Mouse (Mus musculus): ENCODE measurements at regions not wholly inside any gene's neighbourhood (a gene's known extent, or its start where the extent isn't known, plus 50 kb on each side); places are given as distances from the start of the nearest gene placed in this dataset.
A peak's percentile ranks its signal among the peaks of the same experiment; 100 is the strongest.

DNA sequence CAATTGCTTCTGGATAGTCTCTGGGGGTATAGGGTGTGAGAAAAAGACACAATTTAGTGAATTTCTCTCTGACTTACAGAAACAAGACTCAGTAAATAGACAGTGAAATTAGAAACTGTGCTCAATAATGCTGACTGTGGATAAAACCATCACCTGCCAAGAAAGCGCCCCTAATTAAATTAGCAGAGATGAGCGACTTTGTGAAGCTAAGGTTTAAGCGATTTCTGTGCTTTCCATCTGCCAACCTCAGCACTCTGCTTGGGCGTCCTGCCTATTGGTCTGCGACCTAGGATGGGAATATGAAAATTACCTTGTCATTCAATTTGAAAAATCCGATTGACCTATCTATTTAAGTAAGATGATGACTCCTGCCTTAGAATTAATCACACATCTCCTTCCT is 570.5 kb downstream of the Lmo7 start:
- Histone ChIP-seq H3K36me3 (no peaks in the 10 kb centered on the region), H3K4me1 (0 out of 2 replicates have a peak, but pooled peaks cover 3% of the 10 kb centered on the region), H3K4me2 (replicated peaks) (no peak overlapping the region), H3K9me3 (no peaks in the 10 kb centered on the region), H3K27me3 (no peaks in the 10 kb centered on the region), H3K4me3 (no peak overlapping the region), H3K9ac (replicated peaks) (no peak overlapping the region), H3K27ac (replicated peaks) (no peak overlapping the region)
- whole genome bisulfite sequencing: 61% methylated on average over 6 of the region's 6 CpGs
- no peak for ATAC-seq (replicated peaks)

DNA sequence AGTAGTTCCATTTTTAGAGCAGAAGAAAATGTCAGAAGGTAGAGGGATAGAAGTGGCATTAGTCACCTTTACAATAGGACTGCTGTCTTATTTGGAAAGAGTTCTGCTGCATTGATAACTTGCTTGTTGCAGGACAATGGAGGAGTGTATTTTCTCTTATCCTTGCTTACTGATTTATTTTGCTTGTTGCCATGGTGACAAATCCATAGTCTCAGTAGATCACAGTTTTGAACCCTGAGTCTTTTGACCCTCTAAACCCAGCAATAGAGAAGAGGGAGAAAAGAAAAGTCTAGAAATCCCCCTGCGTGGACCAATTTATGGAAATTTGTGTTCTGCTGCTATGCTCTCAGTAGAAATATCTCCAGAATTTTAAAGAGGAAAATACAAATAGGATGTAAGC is 561.6 kb downstream of the Lmo7 start:
- Histone ChIP-seq H3K27ac (replicated peaks) (no peak overlapping the region), H3K9ac (replicated peaks) (no peak overlapping the region), H3K27me3 (no peaks in the 10 kb centered on the region), H3K4me1 (no peaks in the 10 kb centered on the region), H3K36me3 (no peaks in the 10 kb centered on the region), H3K4me3 (no peak overlapping the region), H3K9me3 (no peaks in the 10 kb centered on the region), H3K4me2 (replicated peaks) (no peak overlapping the region)
- 14% methylated on average over 1 of the region's 1 CpGs for WGBS
- no peak for ATAC-seq (replicated peaks)

DNA sequence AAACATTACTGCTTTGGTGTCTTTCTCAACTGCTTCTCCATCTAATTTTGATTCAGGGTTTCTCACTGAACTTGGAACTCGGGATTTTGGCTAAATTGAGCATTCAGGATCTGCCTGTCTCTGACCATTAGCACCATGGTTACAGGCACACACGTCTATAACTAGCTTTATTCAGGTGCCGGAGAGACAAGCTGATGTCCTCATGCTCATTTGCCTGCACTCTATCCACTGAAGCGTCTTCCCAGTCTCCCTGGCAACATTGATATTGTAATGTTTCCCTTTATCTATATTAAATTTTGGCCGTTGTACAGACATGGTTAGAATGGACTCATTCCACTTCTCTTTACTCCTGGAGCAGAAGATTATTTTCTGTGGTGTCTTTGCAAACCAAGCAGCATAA is 520.3 kb downstream of the Lmo7 start:
- ATAC-seq (replicated peaks): no peak

DNA sequence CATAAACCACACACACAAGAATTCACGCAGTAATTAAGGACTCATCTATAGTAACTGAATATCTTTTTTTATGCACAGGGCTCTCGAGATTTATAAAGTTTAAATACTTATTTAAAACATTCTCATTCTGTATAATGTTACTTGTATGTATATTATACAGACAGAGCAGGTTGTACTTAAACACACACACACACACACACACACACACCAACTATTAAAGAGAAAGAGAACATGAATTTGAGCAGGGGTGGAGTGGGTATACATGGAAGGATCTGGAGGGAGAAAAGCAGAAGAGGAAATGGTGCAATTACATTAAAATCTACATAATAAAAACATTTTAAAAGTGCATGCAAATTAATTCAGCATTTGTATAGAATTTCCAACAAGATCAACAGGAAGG is 518.8 kb downstream of the Lmo7 start:
- 58% methylated on average over 2 of the region's 2 CpGs for WGBS
- no peak overlapping the region for H3K4me2 ChIP-seq (replicated peaks)
- no peak; the same call in 1 of the 2 replicates for ATAC-seq (replicated peaks)

More for the DNA sequence above, 520.3 kb downstream of the Lmo7 start:
- no peak overlapping the region for H3K4me3 ChIP-seq
- no peak overlapping the region for H3K9ac ChIP-seq (replicated peaks)
- H3K4me1 ChIP-seq: peaks cover 28% of the 10 kb centered on the region
- H3K9me3 ChIP-seq: no peaks in the 10 kb centered on the region
- no peak overlapping the region for H3K4me2 ChIP-seq (replicated peaks)
- H3K36me3 ChIP-seq: no peaks in the 10 kb centered on the region
- no peak overlapping the region for H3K27ac ChIP-seq (replicated peaks)
- 27% methylated on average over 5 of the region's 5 CpGs for WGBS
- H3K27me3 ChIP-seq: no peaks in the 10 kb centered on the region

DNA sequence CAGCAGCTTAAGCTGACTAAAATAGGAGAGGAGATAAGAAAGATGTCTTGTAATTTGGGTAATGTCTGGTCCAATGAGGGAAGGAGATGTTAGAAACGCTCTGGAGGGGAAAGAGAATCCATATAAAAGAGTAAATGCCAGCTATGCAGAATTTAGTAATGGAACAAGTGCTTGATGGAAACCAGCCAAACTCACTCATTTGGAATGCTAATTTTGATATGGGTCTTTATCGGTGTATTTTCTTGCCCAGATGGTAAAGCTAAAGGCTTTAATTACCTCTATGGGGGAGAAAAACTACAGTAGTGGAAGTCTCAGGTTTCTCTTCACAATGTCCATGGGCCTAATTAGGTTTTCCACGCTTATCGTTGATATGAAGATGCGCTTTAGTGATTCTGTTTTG is 518.3 kb downstream of the Lmo7 start:
- H3K9me3 ChIP-seq: no peaks in the 10 kb centered on the region
- WGBS: 14% methylated on average over 5 of the region's 5 CpGs
- no peak overlapping the region for H3K4me2 ChIP-seq (replicated peaks)
- H3K27me3 ChIP-seq: no peaks in the 10 kb centered on the region
- no peak overlapping the region for H3K4me3 ChIP-seq
- ATAC-seq (replicated peaks): peak; percentile 51
- H3K9ac ChIP-seq (replicated peaks): no peak overlapping the region
- no peaks in the 10 kb centered on the region for H3K36me3 ChIP-seq
- peaks cover 28% of the 10 kb centered on the region for H3K4me1 ChIP-seq
- H3K27ac ChIP-seq (replicated peaks): 0 out of 2 replicates have a peak overlapping the region, but pooled peaks have one; percentile 27

More for the DNA sequence above, 518.8 kb downstream of the Lmo7 start:
- H3K4me3 ChIP-seq: no peak overlapping the region
- H3K27me3 ChIP-seq: no peaks in the 10 kb centered on the region
- H3K27ac ChIP-seq (replicated peaks): no peak overlapping the region
- H3K4me1 ChIP-seq: peaks cover 28% of the 10 kb centered on the region
- no peaks in the 10 kb centered on the region for H3K9me3 ChIP-seq
- H3K36me3 ChIP-seq: no peaks in the 10 kb centered on the region
- H3K9ac ChIP-seq (replicated peaks): no peak overlapping the region

DNA sequence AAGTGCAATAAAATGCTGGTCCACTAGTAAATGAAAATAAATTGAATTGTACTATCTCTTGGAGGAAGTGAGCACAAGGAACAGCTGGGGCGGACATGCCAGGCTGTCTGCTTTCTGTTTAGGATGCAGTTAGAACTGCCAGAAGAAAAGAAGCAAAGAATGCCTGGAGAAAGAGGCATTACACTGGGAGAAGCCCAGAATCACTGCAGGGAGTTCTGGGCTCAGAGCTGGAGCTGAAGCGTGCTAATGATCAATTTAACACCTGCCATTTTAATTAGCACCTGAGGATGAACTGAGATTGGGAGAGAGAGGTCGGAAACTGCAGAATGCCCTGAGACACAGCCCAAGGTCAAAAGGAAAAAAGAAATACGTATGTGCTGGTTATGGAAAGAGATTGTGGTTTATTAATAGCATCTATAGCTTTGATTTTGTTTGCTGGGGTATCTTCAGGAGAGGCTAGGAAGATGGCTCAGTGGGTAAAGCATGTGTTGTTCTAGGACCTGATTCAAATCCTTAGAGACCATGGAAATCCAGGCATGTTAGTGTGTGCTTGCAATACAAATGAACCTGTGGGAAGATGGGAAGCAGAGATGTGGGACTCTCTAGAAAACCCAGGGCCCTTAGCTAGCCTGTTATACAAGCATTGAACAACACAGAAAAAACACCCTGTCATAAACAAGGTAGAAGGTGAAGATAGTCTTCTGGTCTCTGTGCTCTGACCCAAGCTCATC is 514.2 kb downstream of the Lmo7 start:
- no peak overlapping the region for H3K4me2 ChIP-seq (replicated peaks)
- no peak overlapping the region for H3K27ac ChIP-seq (replicated peaks)
- WGBS: 42% methylated on average over 4 of the region's 4 CpGs
- no peak overlapping the region for H3K4me3 ChIP-seq
- H3K36me3 ChIP-seq: no peaks in the 10 kb centered on the region
- H3K9ac ChIP-seq (replicated peaks): no peak overlapping the region
- H3K4me1 ChIP-seq: peaks cover 16% of the 10 kb centered on the region
- no peaks in the 10 kb centered on the region for H3K27me3 ChIP-seq
- no peaks in the 10 kb centered on the region for H3K9me3 ChIP-seq
- 0 out of 2 replicates have a peak, but pooled peaks have one; percentile 29 for ATAC-seq (replicated peaks)

DNA sequence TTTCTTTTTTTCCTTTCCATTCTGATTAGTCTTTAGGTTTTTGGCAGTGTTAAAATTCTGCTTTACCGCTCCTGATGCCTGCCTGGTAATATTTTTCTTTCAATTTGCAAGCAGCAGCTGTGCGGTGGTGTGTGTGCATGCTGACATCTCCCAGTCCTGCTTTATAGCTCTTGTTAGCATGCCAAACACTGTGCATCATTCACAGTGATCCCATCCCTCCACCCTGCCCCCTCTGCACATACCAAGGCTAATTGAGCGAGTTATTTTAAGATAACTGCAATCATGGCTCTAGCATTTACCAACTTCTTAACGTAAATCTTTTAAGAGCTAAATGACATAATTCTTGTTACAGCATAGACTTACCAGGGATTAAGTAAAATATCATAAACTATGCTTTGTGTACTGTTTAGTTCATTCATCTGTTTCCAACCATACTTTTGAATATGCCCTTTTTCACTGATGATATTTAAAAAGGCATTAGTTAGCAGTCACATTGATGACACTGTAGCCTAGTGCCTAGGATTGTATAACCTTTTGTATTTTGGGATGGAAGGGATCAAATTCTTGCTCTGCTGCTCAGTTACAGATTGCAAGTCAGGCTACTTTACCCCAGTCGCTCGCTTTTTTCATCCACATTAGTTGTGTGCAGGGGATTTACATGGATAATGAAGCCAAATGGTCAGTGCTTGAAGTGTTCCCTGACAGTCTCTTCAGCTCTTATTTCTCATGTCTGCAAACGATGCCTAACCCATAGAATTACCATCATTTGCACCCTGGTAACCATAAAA is 487.0 kb downstream of the Lmo7 start:
- Histone ChIP-seq H3K9me3 (no peaks in the 10 kb centered on the region), H3K4me1 (peaks cover 16% of the 10 kb centered on the region), H3K36me3 (no peaks in the 10 kb centered on the region), H3K9ac (replicated peaks) (no peak overlapping the region), H3K4me3 (no peak overlapping the region), H3K27me3 (no peaks in the 10 kb centered on the region), H3K27ac (replicated peaks) (peak overlapping the region; percentile 59), H3K4me2 (replicated peaks) (no peak overlapping the region)
- ATAC-seq (replicated peaks): peak; percentile 96
- 27% methylated on average over 7 of the region's 7 CpGs for WGBS

DNA sequence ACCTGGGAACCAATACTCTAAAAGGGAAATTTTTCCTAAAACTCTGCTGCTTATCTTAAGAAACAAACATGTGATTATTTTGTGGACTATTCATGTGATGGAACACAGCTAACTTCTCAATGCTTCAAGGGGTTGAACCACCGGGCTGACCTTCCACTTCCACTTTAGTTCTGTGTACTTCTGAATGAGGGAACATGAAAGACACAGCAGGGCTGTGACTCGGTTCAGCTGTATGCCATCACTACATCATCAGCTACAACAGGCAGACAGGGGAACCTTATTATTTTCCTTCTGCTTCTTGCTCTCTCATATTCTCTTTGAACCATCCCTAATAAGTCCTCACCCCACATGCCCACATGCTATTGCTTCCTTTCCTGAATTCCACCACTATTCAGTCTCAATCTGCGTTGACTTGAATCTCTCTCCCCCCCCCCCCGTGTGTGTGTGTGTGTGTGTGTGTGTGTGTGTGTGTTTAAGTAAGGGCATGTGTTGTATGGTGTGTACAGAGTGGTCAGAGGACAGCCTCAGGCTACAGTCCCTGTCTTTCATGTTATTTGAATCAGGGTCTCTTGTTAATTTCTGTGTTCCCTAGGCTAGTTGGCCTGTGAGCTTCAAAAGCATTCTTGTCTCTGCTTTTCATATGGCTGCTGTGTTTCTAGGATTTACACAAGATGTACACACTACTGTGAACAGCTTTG is 485.7 kb downstream of the Lmo7 start:
- Histone ChIP-seq H3K9ac (replicated peaks) (no peak overlapping the region), H3K9me3 (no peaks in the 10 kb centered on the region), H3K4me2 (replicated peaks) (no peak overlapping the region), H3K27ac (replicated peaks) (peak overlapping the region; percentile 59), H3K36me3 (no peaks in the 10 kb centered on the region), H3K27me3 (no peaks in the 10 kb centered on the region), H3K4me1 (peaks cover 16% of the 10 kb centered on the region), H3K4me3 (no peak overlapping the region)
- 0 out of 2 replicates have a peak, but pooled peaks have one; percentile 31 for ATAC-seq (replicated peaks)
- 52% methylated on average over 4 of the region's 4 CpGs for WGBS

DNA sequence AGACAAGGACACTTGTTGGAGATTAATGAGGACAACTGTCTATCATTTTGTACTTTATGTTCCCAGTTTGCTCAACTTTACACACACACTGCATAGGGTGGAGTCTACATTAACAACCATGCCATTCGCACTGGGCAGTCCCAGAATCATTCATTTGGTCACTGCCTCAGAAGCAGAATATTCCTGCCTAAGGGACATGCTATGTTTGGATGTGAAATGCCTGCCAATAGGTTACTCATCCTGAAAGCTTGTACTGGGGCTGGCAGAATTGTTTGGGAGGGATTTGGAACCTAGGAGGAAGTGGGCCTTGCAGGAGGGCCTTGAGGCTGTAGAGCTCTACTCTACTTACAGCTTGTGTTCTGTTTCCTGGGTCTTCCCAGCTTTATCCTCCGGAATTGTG is 482.3 kb downstream of the Lmo7 start:
- Histone ChIP-seq H3K27ac (replicated peaks) (no peak overlapping the region), H3K9me3 (no peaks in the 10 kb centered on the region)
- 90% methylated on average over 2 of the region's 2 CpGs for WGBS

DNA sequence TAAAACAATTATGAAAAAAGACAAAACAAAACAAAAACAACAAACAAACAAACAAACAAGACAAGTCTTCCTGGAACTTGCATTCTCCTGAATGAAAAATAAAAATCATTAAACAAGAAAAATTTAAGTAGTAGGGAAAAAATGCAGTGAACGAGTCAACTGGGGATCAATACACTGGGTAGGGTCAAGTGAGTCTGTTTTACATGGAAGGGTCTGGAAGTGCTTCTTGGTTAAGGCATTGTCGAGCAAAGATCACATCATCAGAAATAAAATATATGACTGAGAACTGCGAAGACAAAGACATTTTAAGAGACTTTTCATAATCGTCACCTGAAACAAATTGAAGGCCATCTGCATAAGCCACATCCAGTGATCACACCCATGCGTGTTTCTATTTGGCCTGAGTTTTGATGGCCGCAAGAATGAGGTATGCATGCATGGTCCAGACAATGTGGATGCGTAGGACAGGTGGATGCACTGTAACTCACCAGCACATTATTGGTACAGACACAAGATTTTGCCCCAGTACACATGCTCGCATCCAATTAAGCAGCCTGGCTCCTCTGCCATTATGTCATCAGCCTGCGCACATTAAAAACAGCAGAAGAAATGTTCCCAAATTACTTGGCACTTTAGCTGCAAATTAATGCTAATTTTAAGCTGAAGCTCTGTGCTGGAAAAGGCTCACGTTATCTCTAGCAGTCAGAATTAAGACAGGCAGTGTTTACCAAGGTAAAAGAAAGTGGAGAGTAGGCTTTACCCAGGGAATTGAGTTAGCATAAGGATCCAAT is 475.3 kb downstream of the Lmo7 start:
- WGBS: 55% methylated on average over 10 of the region's 10 CpGs

More for the DNA sequence above, 482.3 kb downstream of the Lmo7 start:
- Histone ChIP-seq H3K9ac (replicated peaks) (no peak overlapping the region), H3K36me3 (no peaks in the 10 kb centered on the region), H3K27me3 (no peaks in the 10 kb centered on the region), H3K4me3 (no peak overlapping the region), H3K4me1 (peaks cover 14% of the 10 kb centered on the region), H3K4me2 (replicated peaks) (no peak overlapping the region)
- ATAC-seq (replicated peaks): no peak

DNA sequence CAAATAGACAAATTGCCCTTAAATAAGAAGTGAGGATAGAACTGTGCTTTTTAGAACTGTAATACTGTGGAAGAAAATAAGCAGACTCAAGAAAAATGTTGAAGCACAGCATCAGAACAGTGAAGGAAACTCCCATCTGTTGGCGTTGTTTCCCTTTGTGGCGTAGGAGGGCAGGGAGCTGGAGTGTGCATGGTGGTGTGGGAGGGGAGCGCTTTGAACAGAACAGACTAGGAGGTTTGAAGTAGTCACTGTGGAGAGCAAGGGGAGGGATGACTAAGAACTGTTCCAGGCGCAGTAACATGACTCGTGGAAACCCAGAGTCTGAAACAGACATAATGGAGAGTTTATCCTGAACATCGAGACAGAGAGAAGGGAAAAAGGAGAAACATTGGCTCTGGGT is 469.7 kb downstream of the Lmo7 start:
- Histone ChIP-seq H3K27ac (replicated peaks) (no peak overlapping the region), H3K4me3 (no peak overlapping the region), H3K27me3 (no peaks in the 10 kb centered on the region), H3K9me3 (no peaks in the 10 kb centered on the region), H3K9ac (replicated peaks) (no peak overlapping the region), H3K4me1 (no peaks in the 10 kb centered on the region), H3K4me2 (replicated peaks) (no peak overlapping the region), H3K36me3 (no peaks in the 10 kb centered on the region)
- ATAC-seq (replicated peaks): no peak
- 84% methylated on average over 6 of the region's 6 CpGs for WGBS

More for the DNA sequence above, 475.3 kb downstream of the Lmo7 start:
- H3K4me2 ChIP-seq (replicated peaks): no peak overlapping the region
- H3K4me1 ChIP-seq: peaks cover 8% of the 10 kb centered on the region
- no peaks in the 10 kb centered on the region for H3K9me3 ChIP-seq
- H3K9ac ChIP-seq (replicated peaks): no peak overlapping the region
- peak overlapping the region; percentile 69 for H3K27ac ChIP-seq (replicated peaks)
- ATAC-seq (replicated peaks): peak; percentile 93
- no peaks in the 10 kb centered on the region for H3K36me3 ChIP-seq
- no peaks in the 10 kb centered on the region for H3K27me3 ChIP-seq
- no peak overlapping the region for H3K4me3 ChIP-seq
